Mouse (Mus musculus) bone marrow macrophage, adult 2 months (primary cell): ENCODE measurements around the gene Sipa1l3.

Experiments used
- CTCF ChIP-seq: IDR thresholded peaks from 2 replicates; pipeline ENCODE4 v1.5.1; 2012; ENCODE audit warnings: low read depth, mild to moderate bottlenecking, low read length, moderate library complexity
- POLR2A ChIP-seq: IDR thresholded peaks from 2 replicates; pipeline ENCODE4 v1.6.1; 2012; ENCODE audit warnings: mild to moderate bottlenecking, low read depth, low read length, borderline replicate concordance

GRCm38 (mm10) chr7:29518054-29518420, 404 bp downstream of the Sipa1l3 start:
- TF ChIP-seq CTCF (no peak), POLR2A (no peak)
